Mouse (Mus musculus) gastrocnemius, postnatal 25 days (tissue): ENCODE results near the gene Cradd. TPM values are rescaled to one million over a fixed set of nuclear protein-coding genes. Genes with fewer than 3 reads are reported as not detected.

Source experiments
- DNase-seq: peaks from one replicate; pipeline ENCODE4 v3.0.0; 2022
- total RNA-seq, 2 experiments: library from RNA; stranded (reverse); gene quantifications; 1 replicate in 1 of 2; 2 replicates in 1 of 2; pipeline ENCODE4 v1.2.3; 2021

Gene Cradd
- total RNA-seq, 2 experiments from 2014 or later, result 8.3 to 8.5 TPM

DNA sequence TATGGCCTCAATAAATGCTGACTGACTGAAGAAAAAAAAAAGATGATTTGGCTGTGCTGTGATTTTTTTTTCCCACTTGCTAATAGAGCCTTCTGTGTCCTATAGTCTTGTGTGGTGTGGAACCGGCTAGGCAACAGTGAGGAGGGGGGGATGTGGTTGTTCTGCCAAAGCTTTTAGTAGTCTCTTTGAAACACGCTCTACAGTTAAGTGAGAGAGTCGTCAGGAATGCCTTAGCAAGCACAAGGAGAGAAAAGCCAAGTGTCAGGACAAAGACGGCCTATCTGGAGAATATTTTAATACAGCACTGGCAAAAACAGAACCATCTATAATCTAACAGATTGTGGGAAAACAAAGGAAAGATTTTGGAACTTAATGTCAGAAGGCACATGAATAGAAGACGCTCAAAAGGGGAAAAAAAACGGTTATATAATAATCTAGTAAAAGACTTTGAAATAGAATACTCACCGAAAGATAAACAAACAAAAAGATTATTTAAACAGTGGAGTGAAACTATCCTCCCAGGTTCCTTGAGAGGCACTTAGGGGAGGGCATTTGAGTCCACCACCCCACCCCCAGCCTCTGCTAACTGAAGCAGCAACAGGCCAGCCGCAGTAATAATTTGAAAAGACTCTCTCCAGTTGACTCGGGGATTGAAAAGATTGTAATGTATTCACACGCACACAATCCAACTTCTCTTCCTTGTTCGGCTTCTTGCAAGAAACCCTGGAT, 16.9 kb downstream of the Cradd start:
- no peak for DNase-seq

DNA sequence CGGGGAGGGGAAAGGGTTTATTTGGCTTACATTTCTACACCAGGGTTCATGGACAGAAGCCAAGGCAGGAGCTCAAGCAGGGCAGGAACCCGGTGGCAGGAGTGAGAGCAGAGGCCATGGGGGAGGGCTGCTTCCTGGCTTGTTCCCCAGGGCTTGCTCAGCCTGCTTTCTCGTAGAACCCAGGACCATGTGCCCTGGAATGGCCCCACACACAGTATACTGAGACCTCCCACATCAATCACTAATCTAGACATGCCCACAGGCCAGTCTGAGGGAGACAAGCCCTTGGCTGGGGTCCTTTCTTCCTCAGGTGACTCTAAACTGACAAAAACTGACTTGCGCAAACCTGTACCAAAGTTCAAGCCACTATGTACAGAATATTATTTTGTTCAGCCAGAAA, 19.7 kb downstream of the Cradd start:
- DNase-seq, result no peak

DNA sequence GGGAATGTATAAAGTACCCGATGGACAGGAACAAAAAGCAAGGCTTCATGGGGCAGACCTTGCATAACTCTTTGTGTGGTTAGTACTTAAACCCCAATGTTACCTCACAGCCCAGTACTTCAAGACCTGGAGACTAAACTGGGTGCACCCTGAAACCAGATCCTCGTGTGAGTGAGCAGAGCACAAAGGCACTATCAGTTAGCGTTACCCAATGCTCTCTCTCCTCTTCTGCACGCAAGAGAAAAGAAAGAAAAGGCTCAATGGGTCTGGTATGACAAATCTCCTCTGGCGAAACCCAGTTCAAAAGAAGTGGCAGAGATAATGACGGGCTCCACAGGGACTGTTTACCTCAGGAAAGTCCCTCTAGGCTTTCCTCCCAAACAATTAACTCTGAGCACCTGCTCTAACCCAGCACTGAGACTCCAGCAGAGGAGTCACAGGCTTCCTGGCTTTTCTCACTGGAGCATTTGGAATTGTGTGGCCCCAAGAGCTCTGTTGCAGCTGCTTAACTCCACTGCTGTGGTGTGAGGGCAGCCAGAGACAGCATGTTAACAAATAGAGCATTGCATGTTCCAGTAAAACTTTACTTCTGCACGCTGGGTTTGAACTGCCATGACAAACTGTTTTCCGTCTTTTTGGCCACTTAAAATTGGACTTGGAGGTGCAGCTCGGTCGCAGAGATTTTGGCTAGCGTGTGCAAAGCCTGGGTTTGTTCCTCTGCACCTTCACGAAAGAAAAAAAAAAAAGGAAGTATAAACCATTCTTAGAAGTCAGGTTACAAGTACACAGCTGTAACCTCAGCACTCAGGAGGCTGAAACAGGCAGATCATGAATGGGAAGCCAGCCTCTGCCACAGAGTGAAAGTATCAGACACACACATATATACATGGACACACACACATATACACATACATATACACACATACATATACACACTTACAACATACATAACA, 21.4 kb downstream of the Cradd start:
- no peak for DNase-seq

DNA sequence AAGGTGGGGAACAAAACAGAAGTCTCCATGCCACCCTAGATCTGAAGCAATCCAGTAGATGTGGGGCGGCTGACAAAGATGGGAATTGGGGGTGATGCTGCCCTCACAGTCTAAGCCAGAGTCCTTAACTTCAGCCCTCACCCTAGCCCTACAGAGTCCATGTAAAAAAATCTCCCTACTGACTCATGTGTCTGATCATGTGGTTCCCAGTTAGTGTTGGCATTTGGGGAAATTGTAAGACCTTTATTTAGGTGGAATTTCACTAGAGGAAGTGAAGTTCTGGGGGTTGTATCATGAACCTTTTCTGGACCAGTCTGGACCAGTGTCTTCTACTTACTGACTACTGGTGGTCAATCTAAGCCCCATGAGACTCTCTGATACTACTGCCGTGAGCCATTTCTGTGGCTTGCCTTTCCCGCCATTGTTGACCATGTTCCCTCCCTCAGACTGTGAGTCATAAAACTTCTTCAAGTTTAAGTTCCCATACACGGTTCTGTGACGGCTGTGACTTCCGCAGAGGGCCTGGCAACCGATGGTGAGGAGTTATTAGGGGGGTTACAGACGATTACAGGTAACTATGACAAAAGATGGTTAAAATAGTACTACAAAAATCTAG, 23.6 kb downstream of the Cradd start:
- no peak for DNase-seq

DNA sequence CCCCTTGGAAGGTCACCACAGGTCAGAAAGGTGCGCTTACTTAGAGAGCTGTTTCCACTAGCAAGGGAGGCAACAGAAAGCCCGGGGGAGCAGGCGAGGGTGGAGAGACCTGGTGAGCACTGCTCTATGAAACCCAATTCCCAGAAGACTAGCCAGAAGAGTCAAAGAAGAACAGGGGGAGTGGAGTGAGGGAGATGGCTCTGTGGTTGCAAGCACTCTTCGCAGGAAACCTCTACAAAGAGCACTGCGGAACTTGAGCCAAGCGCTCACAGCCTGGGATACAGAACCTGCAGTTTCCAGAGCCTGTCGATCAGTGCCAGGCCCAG, 24.2 kb downstream of the Cradd start:
- no peak for DNase-seq

DNA sequence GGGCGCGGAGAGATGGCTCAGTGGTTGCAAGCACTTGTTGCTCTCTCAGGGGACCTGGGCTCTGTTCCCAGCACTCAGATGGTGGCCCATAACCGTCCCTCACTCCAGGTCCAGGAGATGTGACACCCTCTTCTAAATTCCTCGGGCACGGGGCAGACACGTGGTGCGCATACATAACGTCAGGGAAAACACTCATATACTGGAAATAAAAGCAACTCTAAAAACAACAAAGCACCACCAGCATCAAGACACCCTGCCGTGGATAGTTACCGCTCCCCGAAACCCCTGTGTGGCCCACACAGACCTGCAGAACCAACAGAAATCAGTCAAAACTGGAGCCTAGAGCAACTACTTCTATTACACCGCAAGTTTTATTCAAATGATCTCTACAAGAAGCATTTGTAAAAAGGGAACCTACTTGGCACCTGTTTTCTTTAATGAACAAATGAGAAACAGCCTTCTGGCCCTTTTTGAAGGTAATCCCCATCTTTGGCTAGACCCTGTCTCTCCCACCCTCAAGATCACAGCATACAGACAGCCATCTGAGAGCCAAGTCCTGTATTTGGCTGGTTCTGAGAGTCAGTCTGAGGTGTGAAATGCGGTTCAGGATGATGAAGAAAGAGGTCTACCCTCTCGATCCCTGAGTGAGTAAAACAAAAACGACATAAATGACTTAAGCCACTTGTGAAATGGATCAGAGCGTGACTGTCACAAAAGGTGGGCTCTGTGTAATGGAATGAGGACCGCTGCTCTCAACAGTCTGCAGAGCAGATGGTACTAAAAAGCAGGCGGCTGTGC, 24.7 kb downstream of the Cradd start:
- DNase-seq, result no peak

DNA sequence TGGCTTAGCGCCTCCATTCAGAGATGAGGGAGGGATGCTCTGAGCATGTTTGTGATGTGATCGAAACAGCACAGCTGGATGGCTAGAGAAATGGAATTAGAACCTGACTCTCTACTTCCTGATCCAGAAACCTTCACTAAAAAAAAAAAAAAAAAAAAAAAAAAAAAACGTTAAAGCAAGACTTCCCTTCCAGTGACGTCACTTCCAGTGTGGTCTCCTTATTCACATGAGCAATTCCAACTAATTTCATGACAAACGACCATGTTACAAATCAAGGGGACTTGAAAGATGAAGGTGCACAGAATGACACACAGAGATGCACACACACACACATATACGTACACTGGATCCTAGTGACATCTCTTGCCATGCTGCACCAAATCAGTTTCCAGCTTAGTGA, 25.4 kb downstream of the Cradd start:
- no peak for DNase-seq

DNA sequence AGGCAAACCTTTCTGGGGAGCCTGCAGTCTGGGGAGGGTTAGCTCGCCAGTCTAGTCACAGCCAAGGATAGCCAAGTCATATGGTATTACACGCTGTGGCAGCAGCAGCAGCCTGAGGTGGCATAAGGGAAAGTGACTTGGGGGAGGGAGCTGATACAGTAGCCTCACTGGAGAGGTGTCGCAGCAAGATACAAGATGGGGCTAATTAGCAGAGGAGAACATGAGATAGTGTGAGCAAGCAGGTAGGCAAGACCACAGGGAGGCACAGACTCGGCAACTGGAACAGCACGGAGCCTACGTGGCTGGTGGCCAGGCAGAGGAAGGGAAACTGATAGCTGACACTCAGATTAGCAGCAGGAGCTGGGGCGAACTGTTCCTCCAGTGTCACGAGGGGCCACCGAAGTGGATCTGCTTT, 26.2 kb downstream of the Cradd start:
- DNase-seq, result peak; percentile 58

DNA sequence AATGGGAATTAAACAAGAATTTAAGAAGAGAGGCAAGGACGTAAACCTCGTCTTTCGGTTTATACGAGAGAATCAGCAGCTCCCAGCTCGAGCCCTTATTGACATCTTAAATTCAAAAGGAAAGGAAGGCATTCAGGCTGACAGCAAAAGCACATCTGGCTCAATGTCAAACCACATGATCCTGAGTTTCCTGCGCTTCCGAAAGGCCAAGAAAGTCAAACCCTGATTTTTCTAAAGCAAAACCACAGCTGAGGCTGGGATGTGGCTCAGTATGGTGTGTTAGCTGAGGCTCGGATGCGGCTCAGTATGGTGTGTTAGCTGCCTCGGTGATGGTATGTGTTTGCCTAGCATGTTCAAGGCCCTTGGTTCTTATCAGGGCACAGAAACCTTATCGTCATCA, 26.9 kb downstream of the Cradd start:
- DNase-seq, result no peak

DNA sequence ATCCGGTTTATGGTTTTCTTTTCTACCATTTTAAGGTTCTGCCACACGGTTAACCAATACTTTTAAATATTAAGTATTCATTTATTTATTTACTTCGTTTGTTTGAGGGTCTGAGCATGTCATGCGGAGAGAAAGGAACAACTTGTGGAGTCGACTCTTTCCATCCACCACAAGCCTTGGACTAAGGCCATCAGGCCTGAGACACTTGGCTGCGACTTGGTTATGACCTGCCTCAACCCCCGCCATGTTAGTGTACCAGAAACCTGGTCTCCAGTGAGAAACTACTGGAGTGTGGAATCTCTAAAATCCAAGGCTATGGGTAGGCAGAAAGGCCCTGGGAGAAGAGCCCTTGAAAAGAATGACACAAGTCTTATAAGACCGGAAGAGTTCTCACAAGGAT, 30.7 kb downstream of the Cradd start:
- no peak for DNase-seq

DNA sequence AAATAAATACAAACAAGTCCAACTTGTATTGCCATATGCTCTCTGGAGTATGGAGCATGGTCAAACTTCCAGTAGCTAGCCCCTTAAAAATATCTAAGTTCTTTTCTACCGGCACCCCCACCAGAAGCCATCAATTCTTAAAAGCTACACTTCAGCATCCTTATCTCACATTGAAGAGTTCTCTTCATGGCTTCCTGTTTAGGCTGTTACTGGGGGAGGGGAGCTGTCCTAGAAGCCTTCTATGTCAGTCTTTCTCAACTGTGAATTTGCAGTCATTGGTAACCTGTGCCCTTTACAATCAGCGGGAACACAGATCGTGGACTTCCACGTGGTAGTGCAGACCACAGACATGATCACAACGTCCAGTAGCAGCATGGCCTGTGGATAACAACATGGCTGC, 31.7 kb downstream of the Cradd start:
- DNase-seq, result no peak

DNA sequence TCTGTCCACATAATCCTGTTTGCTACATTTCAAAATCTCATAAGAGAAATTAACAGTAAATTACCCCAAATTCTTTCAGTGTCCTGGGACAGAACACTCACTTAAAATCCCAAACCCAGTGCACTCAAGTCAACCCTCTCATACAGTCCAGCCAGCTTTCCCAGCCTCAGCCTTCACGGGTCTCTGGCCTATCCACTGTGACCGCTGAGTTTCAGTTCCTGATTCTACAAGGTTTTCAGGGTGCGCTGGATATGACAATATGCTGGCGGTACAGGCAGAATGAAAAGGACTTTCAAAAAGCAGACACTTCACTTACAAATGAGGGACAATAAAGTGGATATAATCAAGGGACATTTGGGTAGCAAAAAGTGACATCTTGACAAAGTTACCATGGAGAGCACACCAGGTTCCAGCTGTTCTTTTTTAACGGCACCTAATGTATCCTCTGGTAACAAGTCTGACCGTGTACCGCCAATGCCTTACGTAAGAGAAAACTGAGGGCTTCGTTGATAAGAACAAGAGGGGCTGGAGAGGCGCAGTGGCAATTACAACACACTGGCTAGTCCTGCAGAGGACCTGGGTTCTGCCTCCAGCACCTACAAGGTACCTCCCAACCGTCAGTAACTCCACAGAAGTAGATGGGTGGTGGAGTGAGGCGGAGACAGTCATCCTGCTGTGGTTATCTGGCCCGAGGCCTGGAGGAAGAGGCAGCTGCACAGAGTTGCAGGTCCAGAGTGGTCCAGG, 32.6 kb downstream of the Cradd start:
- DNase-seq, result no peak

DNA sequence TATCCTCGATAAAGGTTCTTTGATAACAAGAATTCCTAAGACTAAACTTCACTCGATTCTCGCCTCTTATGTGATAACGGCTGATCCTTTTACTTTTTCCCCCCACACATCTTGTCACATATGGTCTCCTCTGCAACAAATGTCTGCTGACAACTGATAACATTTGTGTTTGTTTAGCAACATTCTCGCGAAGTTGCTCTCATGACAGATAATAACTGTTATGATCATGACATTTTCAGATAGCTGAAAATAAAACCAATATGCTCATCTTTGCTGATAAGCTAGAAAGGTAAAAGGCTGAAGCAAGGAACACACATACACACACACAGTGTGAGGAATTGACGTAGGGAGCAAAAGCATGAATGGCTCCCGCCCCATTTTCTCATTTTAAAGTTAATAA, 34.1 kb downstream of the Cradd start:
- no peak for DNase-seq

DNA sequence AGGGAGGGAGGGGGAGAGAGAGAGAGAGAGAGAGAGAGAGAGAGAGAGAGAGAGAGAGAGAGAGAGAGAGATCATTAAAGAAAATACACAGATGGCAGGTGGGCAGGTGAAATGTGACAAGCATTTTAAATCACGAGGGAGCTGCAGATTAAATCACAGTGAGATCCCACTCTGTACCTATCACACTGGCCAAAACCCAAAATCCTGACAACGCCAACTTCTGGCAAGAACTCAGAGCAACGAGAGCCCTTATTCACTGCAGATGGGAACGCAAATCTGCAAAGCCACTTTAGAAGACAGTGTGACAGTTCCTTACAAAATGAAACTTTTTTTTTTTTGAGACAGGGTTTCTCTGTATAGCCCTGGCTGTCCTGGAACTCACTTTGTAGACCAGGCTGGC, 35.7 kb downstream of the Cradd start:
- no peak for DNase-seq

DNA sequence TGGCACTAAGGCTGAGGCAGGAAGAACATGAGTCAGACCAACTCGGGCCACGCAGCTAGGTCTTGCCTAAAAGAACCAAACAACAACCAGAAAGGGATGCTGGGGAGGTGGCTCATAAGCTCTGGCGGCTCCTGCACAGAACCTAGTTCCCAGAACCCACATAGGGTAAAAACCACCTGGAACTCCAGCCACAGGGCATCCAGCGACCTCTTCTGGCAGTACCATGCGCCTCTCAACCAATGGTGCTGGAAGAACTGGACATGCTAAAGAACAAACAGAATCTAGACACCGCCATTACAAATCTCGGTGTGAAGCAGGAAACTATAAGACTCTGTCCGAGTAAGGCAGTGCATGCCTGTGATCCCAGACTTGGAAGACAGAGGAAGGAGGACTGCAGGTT, 36.6 kb downstream of the Cradd start:
- DNase-seq, result no peak

DNA sequence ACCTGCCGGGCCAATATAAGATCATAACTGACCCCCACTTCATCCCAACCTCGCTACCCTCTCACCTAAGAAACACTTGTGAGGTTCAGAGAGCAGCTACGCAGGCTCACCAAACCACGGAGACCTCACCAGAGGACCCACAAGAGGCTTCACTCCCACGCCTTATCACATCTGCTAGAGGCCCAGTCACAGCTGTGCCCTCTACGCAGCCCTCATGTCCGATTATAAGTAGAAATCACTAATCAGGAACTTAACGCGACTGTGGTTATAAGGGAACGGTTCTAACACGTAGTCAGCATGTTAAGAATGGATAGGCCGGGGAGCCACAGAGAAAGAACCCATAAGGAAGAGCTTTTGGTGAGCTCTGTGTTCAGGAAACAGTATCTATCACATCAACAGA, 40.5 kb downstream of the Cradd start:
- DNase-seq, result no peak

DNA sequence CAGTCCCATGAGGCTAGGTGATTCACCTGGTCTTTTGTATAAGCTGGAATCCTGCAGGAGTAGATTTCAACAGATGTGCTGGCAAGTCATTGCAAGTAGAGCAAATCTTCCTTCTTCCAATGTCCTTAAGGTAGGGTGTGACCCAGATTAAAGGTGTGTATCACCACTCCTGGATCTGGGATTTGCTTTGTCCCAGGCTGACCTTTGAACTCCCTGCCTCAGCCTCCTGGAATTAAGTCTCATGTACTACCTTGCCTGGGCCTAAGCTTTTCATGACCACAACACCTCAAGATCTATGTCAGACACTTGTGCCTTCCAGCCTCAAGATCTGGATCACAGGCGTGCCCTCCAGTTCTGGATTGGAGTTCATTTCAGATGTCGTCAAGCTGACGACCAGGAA, 41.9 kb downstream of the Cradd start:
- DNase-seq, result no peak

DNA sequence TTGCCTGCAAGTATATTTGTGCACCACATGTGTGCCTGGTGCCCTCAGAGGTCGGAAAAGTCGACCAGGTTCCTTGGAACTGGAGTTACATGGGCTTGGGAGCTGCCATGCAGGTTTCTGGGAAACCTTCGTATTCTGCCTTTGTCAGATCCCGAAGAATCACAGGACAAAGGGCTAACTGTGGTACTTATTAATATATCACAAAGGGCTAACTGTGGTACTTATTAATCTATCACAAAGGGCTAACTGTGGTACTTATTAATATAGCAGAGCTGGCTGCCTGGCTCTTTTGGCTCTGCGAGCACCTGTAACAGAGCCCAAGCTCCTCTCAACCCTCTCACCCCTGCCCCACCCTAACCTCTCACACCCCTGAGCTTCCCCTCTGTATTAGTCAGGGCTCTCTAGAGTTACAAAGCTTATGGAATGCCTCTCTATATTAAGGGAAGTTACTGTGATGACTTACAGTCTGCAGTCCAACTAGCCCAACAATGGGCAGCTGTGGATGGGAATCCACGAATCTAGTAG, 42.4 kb downstream of the Cradd start:
- no peak for DNase-seq

DNA sequence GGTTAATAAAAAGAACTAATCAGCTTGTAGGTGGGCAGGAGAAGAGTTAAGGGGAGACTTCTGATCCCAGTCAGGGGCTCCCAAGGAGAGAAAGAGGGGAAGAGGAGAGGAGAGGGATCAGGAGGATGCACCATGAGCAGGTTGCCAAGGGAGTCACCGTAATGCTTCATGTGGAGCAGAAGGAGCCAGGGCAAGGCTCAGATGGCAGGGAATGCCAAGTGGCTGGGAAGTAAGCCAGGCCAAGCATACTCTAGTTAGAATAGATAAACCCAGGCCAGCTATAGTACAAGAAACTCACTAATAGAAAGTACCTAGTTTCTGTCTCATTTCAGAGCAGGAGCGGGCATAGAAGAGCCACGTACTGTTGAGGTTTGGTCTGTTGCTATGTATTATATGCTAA, 43.6 kb downstream of the Cradd start:
- DNase-seq, result no peak

DNA sequence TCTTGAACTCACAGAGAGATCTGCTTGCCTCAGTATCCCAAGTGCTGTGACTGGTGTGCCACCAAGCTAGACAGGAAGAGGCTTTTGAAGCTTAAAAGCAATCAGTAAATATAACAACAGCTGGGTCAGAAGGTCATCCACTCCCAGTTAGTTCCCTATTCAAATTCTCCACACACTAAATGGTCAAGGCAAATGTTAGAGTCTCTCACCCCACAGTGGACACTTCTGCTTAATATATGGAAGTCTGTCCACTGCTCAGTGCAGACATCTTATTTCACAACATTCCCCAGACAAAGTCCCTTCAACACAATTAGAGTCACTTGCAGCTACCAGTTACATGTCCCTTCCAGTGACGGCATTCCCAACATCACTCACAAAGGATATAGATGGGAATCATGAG, 44.5 kb downstream of the Cradd start:
- DNase-seq, result no peak

DNA sequence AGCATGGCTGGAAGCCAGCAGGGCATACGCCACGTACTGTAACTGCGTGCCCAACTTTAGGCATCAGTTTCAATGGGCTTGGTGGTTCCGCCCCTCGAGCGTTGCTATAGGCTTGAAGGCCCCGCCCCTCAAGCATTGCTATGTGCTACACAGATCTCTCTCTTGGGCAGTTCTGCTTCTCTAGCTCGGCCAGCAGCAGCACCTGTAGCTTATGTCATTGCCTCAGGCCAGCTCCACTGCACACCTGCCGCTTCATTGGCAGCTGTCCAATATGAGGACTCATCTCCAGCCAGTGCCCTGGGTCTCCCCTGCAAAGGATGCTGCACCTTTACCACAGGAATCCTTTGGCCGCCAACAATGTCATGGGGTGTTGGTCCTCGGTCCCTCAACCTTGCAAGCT, 45.8 kb downstream of the Cradd start:
- no peak for DNase-seq

DNA sequence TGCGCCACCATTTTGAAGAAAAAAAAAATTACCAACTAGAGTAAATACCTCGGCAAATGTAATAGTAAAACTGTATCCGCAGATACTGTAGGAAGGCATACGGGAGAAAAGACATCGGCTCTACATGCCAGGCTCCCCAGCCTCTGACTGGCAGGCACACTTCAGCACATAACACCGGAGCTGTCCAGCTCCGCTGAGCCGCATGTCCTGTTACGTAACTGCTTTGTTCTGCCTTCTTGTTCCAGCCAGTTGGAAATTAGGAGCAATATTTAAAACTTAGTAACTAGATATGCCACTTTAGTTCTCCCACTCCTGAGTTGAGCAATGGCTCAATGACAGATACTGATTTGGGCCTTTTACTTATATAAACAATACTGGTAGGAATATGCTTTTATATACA, 48.4 kb downstream of the Cradd start:
- DNase-seq, result no peak
